Mouse (Mus musculus) heart, postnatal 10 days (tissue): ENCODE measurements around the gene Me3. TPM values are rescaled to one million over a fixed set of nuclear protein-coding genes. Genes with fewer than 3 reads are reported as not detected.

Experiments used
- DNase-seq, 2 experiments: peaks; one replicate each; pipeline ENCODE4 v3.0.0; 2021
- intact Hi-C: fragments of 180-260 bp; cut with DNase I; formaldehyde crosslinking; loops from one replicate; pipeline ENCODE4 v1.15.1; 2025
- total RNA-seq, 2 experiments: library from RNA; stranded (reverse); gene quantifications; 2 replicates each; pipeline ENCODE4 v1.2.3; 2021

Gene Me3
- total RNA-seq, result 100 to 1,000 TPM; 105 to 114 TPM

- DNase-seq, result peak; percentile 88 to 90
- intact Hi-C loops, result loop anchor here (2.0 to 10.0 kb wide), 2 partner anchors 116 to 202 kb away; no protein-coding TSS in a partner anchor
Observed at GRCm38 (mm10) chr7:89632342-89633251, at the start of gene Me3. Me3 (plus strand) TSS chr7:89632392.

DNA sequence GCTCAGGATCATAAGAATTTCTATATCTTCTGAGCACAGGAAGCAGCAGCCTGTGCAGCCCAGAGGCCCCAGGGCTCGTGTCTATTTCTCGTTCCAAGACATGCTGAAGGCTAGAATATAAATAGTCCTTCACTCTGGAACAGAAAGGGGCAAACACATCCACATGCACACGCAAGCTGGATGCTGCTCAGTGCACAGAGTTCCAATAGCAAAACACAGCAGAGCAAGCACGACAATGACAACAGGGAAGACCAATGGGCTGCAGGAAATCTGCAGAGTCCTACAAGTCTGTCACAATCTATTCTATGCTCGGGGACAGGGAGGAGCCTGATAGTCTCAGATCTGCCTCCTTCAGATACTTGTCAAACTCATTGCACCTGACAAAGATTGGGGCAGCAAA is 42.2 kb upstream of the Me3 start:
- peak in 1 of 2 experiments; percentile 4 for DNase-seq

DNA sequence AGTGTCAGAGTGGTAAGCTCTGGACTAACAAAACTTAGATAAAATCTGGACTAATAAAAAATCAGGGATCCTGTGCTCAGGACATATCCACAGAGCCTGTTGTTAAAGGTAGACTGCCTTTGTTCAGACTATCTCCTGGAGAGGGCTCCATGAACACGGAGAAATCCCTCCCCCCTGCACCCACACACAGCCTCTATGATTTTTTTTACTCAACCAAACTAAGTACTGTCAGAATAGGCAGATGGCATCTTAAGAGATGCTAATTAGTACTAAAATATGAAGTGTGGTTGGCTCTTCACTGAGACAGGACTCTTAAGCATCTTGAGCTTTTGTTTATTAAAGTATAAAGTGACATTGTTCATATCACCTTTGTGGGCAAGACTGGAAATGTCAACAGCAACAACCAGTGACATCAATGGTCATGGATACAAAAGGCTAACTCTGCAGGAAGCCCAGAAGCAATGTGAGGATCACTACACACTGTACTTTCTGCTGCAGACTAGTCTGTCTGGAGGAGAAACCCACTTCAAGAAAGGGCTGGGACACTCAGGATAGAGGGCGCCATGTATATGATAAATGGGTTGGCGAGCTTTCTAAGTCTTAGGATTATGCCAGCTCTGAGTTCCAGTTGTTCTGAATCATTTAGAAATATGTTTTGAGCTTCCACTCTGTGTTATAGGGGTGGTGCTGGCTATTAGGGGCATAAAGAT is 41.5 kb upstream of the Me3 start:
- DNase-seq, result no peak
- intact Hi-C loops, result no loop called here

More for the DNA sequence above, 42.2 kb upstream of the Me3 start:
- intact Hi-C loops, result no loop called here

- intact Hi-C loops, result no loop called here
- no peak for DNase-seq
Observed at GRCm38 (mm10) chr7:89595813-89596212, 36.4 kb upstream of the Me3 start.

- DNase-seq, result no peak
- intact Hi-C loops, result no loop called here
Observed at GRCm38 (mm10) chr7:89605589-89606536, 26.3 kb upstream of the Me3 start.

GRCm38 (mm10) chr7:89607329-89607728 is 24.9 kb upstream of the Me3 start:
- intact Hi-C loops, result no loop called here
- DNase-seq, result no peak

GRCm38 (mm10) chr7:89611236-89611635 is 21.0 kb upstream of the Me3 start:
- intact Hi-C loops, result no loop called here
- DNase-seq, result no peak

- DNase-seq, result no peak
- intact Hi-C loops, result no loop called here
Observed at GRCm38 (mm10) chr7:89616235-89616634, 16.0 kb upstream of the Me3 start.

GRCm38 (mm10) chr7:89623331-89623730 is 8.9 kb upstream of the Me3 start:
- intact Hi-C loops, result no loop called here
- no peak for DNase-seq

GRCm38 (mm10) chr7:89627393-89627792 is 4.8 kb upstream of the Me3 start:
- intact Hi-C loops, result no loop called here
- DNase-seq, result no peak

- no peak for DNase-seq
- intact Hi-C loops, result no loop called here
Observed at GRCm38 (mm10) chr7:89628006-89628405, 4.2 kb upstream of the Me3 start.

GRCm38 (mm10) chr7:89629006-89629405 is 3.2 kb upstream of the Me3 start:
- intact Hi-C loops, result no loop called here
- no peak for DNase-seq

GRCm38 (mm10) chr7:89629914-89630313 is 2.3 kb upstream of the Me3 start:
- intact Hi-C loops, result loop anchor here (10.0 kb wide), 1 partner anchor 205 kb away; no protein-coding TSS in a partner anchor
- DNase-seq, result no peak

DNA sequence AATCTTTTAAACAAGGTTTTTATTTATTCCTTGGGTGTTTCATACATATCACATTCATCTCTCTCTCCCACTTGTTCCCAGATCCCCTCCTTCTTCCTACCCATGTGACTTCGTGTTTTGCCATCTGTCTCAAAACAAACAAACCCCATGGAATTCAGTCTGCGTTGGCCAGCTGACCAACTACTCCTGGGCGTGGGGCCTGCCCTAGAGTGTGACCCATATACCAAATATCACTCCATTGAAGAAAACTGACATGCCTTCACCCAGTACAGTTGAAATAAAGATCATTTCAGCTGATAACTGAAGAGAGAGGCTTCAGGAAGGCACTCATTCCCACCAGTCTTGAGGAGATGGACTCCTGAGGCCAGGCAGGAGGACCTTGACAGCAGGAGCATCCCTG is 1.4 kb upstream of the Me3 start:
- intact Hi-C loops, result loop anchor here (10.0 kb wide), 1 partner anchor 204 kb away; no protein-coding TSS in a partner anchor

GRCm38 (mm10) chr7:89640533-89640932 is 8.3 kb downstream of the Me3 start:
- intact Hi-C loops, result no loop called here

More for the DNA sequence above, 1.4 kb upstream of the Me3 start:
- no peak for DNase-seq

DNA sequence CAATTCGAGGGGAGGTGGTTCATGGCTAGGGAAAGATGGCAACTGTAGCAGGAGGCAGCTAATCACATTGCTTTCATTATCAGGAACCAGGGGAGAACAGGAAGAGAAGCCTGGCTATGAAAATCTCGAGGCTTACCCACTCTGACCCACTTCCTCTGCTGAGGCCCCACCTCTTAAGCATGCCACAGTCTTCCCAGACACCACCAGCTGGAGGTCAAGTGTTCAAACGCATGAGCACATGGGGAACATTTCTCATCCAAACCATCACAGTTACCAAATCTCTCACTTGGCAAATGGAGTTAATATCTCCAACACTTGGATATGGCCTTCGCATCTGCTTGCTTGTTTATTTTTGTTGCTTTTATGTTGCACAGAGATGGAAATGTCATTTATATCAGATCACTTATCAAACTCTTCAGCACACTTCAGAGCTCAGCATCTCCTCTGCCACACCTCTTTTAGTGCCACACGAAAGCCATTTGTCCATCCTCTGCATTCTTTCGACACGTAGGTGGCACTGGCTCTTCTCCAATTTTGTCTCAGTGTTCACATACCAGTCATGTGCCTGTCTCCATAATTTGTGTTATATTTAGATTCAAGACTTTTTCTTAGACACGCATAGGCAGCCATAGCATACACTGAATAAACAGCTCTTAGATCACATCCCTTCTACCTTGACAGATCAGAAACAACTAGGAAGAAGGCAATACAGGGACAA is 8.9 kb downstream of the Me3 start:
- intact Hi-C loops, result no loop called here
- peak; percentile 59 to 65 for DNase-seq

More at GRCm38 (mm10) chr7:89640533-89640932, 8.3 kb downstream of the Me3 start:
- DNase-seq, result no peak

GRCm38 (mm10) chr7:89645015-89645414 is 12.8 kb downstream of the Me3 start:
- intact Hi-C loops, result no loop called here
- peak in 1 of 2 experiments; percentile 20 for DNase-seq

DNA sequence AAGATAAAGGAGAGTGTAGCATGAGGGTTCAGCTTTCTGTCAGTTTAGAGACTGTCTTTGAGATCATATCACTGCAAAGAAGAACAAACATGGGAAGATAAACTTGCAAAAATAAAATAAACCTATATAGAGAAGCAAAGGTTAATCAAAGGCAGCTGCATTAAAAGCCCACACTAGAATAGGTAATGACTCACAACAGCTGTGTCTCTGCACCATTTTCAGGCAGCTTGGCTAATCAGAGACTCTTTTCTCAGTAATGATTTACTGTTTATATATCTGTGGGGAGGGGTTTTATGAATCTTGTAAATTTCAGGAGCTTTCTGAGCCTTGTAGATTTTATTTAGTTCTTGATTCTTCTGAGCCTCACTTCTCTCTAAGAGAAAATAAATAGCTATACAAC is 15.7 kb downstream of the Me3 start:
- no peak for DNase-seq
- intact Hi-C loops, result no loop called here

DNA sequence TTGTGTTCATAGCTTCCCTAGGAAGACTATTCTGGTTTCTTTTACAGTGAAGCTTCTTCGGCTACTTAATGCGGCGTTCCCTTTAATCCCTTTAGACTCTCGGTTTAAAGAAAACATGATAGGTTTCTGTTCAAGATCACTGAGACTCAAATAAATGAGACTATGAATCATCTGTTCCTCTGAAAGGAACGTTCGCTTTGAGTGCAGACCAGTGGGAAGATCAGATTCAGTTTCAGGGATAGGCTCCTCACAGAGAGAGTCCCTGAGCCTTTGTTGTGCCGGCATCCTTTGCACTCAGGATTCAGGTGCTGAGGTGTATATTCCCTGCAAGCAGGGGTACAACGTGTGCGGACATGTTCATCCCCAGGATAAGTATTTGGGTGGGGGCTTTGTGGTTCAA is 25.0 kb downstream of the Me3 start:
- intact Hi-C loops, result no loop called here
- DNase-seq, result no peak
